Mouse (Mus musculus) gastrocnemius, postnatal 14 days (tissue): ENCODE results near the gene Gm13278. TPM values are rescaled to one million over a fixed set of nuclear protein-coding genes. Genes with fewer than 3 reads are reported as not detected.

Source experiments
- total RNA-seq, 2 experiments: library from RNA; stranded (reverse); gene quantifications; 2 replicates each; pipeline ENCODE4 v1.2.3; 2021

Gene Gm13278
- total RNA-seq, 2 experiments from 2014 or later, result not detected

Other genes with a start within 250 kb of the Gm13278 start
- gene Ifna15, start 233.3 kb upstream of the Gm13278 start, total RNA-seq, result not detected
- not detected for gene Ifna14, start 219.8 kb upstream of the Gm13278 start, total RNA-seq
- gene Ifna9, start 199.2 kb upstream of the Gm13278 start, total RNA-seq, result not detected
- gene Ifna12, start 188.2 kb upstream of the Gm13278 start, total RNA-seq, result not detected
- not detected for gene C87499, start 157.1 kb upstream of the Gm13278 start, total RNA-seq
- gene Ifna13, start 147.1 kb upstream of the Gm13278 start, total RNA-seq, result not detected
- not detected for gene Ifna16, start 114.6 kb upstream of the Gm13278 start, total RNA-seq
- gene Ifna2, start 107.6 kb upstream of the Gm13278 start, total RNA-seq, result not detected
- not detected for gene Ifnab, start 100.2 kb upstream of the Gm13278 start, total RNA-seq
- under 1 TPM in 1 of 2 experiments, not detected in 1; 0.41 TPM for gene Gm26566, start 69.7 kb upstream of the Gm13278 start, total RNA-seq
- 10 to 100 TPM; 51.0 to 57.1 TPM for gene Klhl9, start 69.1 kb upstream of the Gm13278 start, total RNA-seq
- not detected for gene Gm13271, start 36.7 kb upstream of the Gm13278 start, total RNA-seq
- not detected for gene Gm13283, start 31.4 kb upstream of the Gm13278 start, total RNA-seq
- not detected for gene Gm13290, start 17.7 kb upstream of the Gm13278 start, total RNA-seq
- not detected for gene Gm13289, start 14.6 kb upstream of the Gm13278 start, total RNA-seq
- not detected for gene Gm13272, start 11.7 kb upstream of the Gm13278 start, total RNA-seq
- not detected for gene Ifnz, start 9.4 kb upstream of the Gm13278 start, total RNA-seq
- gene Gm13276, start 5.8 kb upstream of the Gm13278 start, total RNA-seq, result not detected
- not detected for gene Gm13277, start 2.9 kb upstream of the Gm13278 start, total RNA-seq
- not detected for gene Gm13275, start 2.9 kb downstream of the Gm13278 start, total RNA-seq
- not detected for gene Gm13279, start 5.8 kb downstream of the Gm13278 start, total RNA-seq
- not detected for gene Gm13285, start 8.1 kb downstream of the Gm13278 start, total RNA-seq
- gene Gm13287, start 11.7 kb downstream of the Gm13278 start, total RNA-seq, result not detected
- gene Gm13288, start 14.0 kb downstream of the Gm13278 start, total RNA-seq, result not detected
- not detected for gene Ifna7, start 24.7 kb downstream of the Gm13278 start, total RNA-seq
- gene Ifna11, start 28.4 kb downstream of the Gm13278 start, total RNA-seq, result not detected
- not detected for gene Ifna6, start 35.9 kb downstream of the Gm13278 start, total RNA-seq
- gene Ifna5, start 44.0 kb downstream of the Gm13278 start, total RNA-seq, result not detected
- not detected for gene Ifna4, start 50.3 kb downstream of the Gm13278 start, total RNA-seq
- not detected for gene Ifna1, start 58.5 kb downstream of the Gm13278 start, total RNA-seq
- gene Ifne, start 88.7 kb downstream of the Gm13278 start, total RNA-seq, result not detected